Mouse (Mus musculus): ENCODE results near the gene Usp10. TPM values are rescaled to one million over a fixed set of nuclear protein-coding genes. Genes with fewer than 3 reads are reported as not detected.
A peak's percentile ranks its signal among the peaks of the same experiment; 100 is the strongest.

Gene Usp10
- total RNA-seq (2015; ENCODE audit: low replicate concordance) (47.8 and 119 TPM in 2 replicates), total RNA-seq (2017; ENCODE audit: low replicate concordance) (77.7 and 112 TPM in 2 replicates)

- ATAC-seq (replicated peaks; ENCODE audit: low FRiP score, poor library complexity, severe bottlenecking) = peak; percentile 68
Observed at GRCm38 (mm10) chr8:119909944-119910546, at the start of gene Usp10. Usp10 (plus strand) TSS chr8:119910360.

GRCm38 (mm10) chr8:119861706-119862389 is 48.3 kb upstream of the Usp10 start, which contains the start of gene Klhl36:
Klhl36 (plus strand) TSS chr8:119862266.
- peak; percentile 91 for ATAC-seq (replicated peaks; ENCODE audit: low FRiP score, poor library complexity, severe bottlenecking)

- ATAC-seq (replicated peaks; ENCODE audit: low FRiP score, poor library complexity, severe bottlenecking) = no peak
Observed at GRCm38 (mm10) chr8:119862390-119862734, 47.8 kb upstream of the Usp10 start.

- no peak for ATAC-seq (replicated peaks; ENCODE audit: low FRiP score, poor library complexity, severe bottlenecking)
Observed at GRCm38 (mm10) chr8:119862749-119863148, 47.4 kb upstream of the Usp10 start.

GRCm38 (mm10) chr8:119869616-119870015 is 40.5 kb upstream of the Usp10 start:
- ATAC-seq (replicated peaks; ENCODE audit: low FRiP score, poor library complexity, severe bottlenecking) = no peak

- ATAC-seq (replicated peaks; ENCODE audit: low FRiP score, poor library complexity, severe bottlenecking) = peak; percentile 87
Observed at GRCm38 (mm10) chr8:119873181-119873580, 37.0 kb upstream of the Usp10 start.

GRCm38 (mm10) chr8:119881301-119881700 is 28.9 kb upstream of the Usp10 start:
- no peak for ATAC-seq (replicated peaks; ENCODE audit: low FRiP score, poor library complexity, severe bottlenecking)

- ATAC-seq (replicated peaks; ENCODE audit: low FRiP score, poor library complexity, severe bottlenecking) = no peak
Observed at GRCm38 (mm10) chr8:119881917-119882316, 28.2 kb upstream of the Usp10 start.

GRCm38 (mm10) chr8:119883281-119883680 is 26.9 kb upstream of the Usp10 start:
- ATAC-seq (replicated peaks; ENCODE audit: low FRiP score, poor library complexity, severe bottlenecking) = no peak

- ATAC-seq (replicated peaks; ENCODE audit: low FRiP score, poor library complexity, severe bottlenecking) = no peak
Observed at GRCm38 (mm10) chr8:119885612-119886011, 24.5 kb upstream of the Usp10 start.

GRCm38 (mm10) chr8:119887130-119887529 is 23.0 kb upstream of the Usp10 start:
- ATAC-seq (replicated peaks; ENCODE audit: low FRiP score, poor library complexity, severe bottlenecking) = peak; percentile 85

GRCm38 (mm10) chr8:119888012-119888411 is 22.1 kb upstream of the Usp10 start:
- no peak for ATAC-seq (replicated peaks; ENCODE audit: low FRiP score, poor library complexity, severe bottlenecking)

GRCm38 (mm10) chr8:119897069-119897468 is 13.1 kb upstream of the Usp10 start:
- ATAC-seq (replicated peaks; ENCODE audit: low FRiP score, poor library complexity, severe bottlenecking) = no peak; the same call in 1 of the 2 replicates

- 0 out of 2 replicates have a peak, but pooled peaks have one; percentile 52 for ATAC-seq (replicated peaks; ENCODE audit: low FRiP score, poor library complexity, severe bottlenecking)
Observed at GRCm38 (mm10) chr8:119897933-119898332, 12.2 kb upstream of the Usp10 start.

- no peak for ATAC-seq (replicated peaks; ENCODE audit: low FRiP score, poor library complexity, severe bottlenecking)
Observed at GRCm38 (mm10) chr8:119901349-119901748, 8.8 kb upstream of the Usp10 start.

- no peak for ATAC-seq (replicated peaks; ENCODE audit: low FRiP score, poor library complexity, severe bottlenecking)
Observed at GRCm38 (mm10) chr8:119901952-119902351, 8.2 kb upstream of the Usp10 start.

GRCm38 (mm10) chr8:119904323-119904911 is 5.7 kb upstream of the Usp10 start:
- ATAC-seq (replicated peaks; ENCODE audit: low FRiP score, poor library complexity, severe bottlenecking) = no peak

- peak; percentile 88 for ATAC-seq (replicated peaks; ENCODE audit: low FRiP score, poor library complexity, severe bottlenecking)
Observed at GRCm38 (mm10) chr8:119910547-119911257, 542 bp downstream of the Usp10 start, which contains the start of gene Gm20388. Gm20388 (plus strand) TSS chr8:119910841.

GRCm38 (mm10) chr8:119911258-119911962 is 1.2 kb downstream of the Usp10 start:
- ATAC-seq (replicated peaks; ENCODE audit: low FRiP score, poor library complexity, severe bottlenecking) = peak; percentile 4; the same call in 1 of the 2 replicates

GRCm38 (mm10) chr8:119912643-119913042 is 2.5 kb downstream of the Usp10 start:
- no peak for ATAC-seq (replicated peaks; ENCODE audit: low FRiP score, poor library complexity, severe bottlenecking)
